Mouse (Mus musculus) gastrocnemius, adult 8-10 months (tissue): ENCODE measurements around the gene Vps13d. TPM values are rescaled to one million over a fixed set of nuclear protein-coding genes. Genes with fewer than 3 reads are reported as not detected.
"Not testable (repeated sequence)": the region's sequence is repeated elsewhere in the genome, so short reads cannot be mapped to it uniquely, and the experiment has no call there.

ENCODE experiments used
- DNase-seq, 2 experiments: peaks; one replicate each; pipeline ENCODE4 v3.0.0; 2022; ENCODE audit warnings: low spot score in 2 of 2
- total RNA-seq, 4 experiments: library from RNA; stranded (reverse); gene quantifications; 2 replicates each; pipeline ENCODE4 v1.2.4; 2022

The Vps13d gene
- total RNA-seq, 4 experiments from 2014 or later, result 32.5 to 42.0 (median 36.7) TPM

DNA sequence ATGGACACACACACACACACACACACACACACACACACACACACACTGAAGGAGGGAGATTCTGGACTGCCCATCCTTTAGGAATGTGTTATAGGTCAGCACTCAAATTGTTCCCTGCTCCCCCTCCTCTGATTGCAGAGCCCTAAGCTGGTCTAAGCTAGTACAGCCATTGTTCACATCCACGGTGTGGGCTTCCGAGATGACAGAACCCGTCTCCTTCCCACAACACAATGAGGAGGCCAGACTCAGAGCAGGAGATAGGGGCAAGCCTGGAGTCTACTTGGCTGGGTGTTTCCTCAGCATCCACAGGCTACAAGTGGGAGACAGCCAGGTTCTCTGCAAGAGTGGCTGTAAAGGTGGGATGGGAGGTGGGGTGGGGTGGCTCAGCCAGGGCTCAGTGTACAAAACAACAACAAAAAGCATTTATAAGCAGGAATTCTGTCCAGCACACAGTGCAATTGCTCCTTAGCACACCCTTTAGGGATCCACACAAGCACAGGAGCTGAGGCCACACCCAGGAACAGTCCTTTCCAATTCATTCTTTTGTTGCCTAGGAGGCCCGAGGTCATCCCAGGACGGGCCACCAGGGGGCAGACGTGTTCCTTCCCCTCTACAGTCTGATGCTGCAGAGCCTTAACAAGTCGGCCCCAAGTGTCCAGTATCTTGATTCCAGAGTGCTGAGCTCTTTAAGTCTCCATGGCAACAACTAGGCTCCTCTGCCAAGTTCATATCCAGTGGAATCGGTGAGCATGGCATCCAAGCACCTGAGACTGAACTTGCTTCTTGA is 19.4 kb upstream of the Vps13d start:
- peak; percentile 90 to 93 for DNase-seq

DNA sequence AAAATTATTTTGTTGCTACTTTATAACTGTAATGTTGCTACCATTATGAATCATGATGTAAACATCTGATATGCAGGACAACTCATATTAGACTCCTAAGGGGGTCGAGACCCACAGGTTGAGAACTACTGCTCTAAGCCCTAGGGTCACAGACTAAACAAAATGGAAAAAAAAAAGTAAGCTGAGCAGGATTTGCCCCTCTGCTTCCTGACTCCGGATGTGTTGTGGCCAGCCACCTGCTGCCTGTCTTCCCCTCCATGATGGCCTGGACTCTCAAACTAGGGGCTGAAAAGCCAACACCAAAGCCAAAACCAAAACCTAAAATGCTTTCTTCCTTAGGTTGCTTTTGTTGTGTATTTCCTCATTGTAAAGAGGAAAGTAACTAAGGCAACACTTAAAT is 16.3 kb upstream of the Vps13d start:
- DNase-seq, result no peak

DNA sequence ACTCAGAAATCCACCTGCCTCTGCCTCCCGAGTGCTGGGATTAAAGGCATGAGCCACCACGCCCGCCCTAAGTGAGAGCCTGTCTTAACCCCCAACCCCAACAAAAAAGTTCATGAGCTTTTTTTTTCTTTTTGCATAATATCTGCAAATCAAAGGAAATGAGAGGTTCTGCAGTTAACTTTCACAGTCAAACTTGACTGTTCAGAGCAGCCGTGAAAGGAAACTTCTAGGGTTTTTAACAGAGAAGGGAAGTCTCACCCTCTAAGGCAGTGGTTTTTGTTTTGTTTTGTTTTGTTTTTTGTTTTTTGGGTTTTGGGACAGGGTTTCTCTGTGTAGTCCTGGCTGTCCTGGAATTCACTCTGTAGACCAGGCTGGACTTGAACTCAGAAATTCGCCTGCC is 15.8 kb upstream of the Vps13d start:
- DNase-seq, result no peak

DNA sequence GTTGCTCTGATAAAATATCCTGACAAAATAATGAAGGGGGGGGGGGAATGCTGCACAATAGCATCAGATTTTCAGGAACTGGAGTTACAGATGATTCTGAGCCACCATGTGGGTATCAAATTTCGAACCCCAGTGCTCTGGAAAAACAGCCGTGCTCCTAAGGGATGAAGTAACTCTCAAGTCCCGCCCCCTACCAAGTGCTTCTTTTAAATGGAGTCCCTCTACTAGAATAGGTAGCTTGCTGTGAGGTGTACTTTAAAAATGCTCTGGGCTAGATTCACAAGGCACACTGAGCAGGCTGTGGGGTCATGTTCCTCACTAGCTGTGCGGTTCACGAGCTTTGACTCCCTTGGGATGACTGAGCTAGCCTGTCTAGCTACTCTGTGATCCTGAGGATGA is 14.9 kb upstream of the Vps13d start:
- DNase-seq, result no peak

DNA sequence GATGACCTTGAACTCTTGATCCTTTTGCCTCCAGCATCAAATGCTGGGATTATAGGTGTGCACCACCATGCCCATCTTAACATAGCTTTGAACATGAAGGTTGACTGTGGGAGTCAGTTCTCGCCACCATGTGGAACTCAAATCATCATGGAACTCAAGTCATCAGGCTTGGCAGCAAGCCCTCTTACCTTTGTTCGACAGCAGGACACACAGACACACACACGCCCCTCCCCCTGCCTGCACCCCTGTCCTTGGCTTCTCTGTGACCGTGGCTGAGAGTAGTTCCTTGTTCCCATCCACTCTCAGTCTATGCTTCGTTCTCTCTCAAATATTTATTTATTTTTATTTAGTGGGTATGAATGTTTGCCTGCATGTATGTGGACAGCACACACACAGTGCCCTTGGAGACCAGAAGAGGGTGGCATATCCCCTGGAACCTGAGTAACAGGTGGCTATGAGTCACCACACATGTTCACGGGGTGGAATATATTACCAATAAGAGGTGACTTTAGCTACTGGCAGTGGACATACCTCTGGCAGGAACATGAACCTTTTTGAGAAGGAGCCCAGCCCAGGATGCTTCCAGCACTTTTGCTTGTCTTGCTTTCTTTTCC is 14.4 kb upstream of the Vps13d start:
- no peak for DNase-seq

DNA sequence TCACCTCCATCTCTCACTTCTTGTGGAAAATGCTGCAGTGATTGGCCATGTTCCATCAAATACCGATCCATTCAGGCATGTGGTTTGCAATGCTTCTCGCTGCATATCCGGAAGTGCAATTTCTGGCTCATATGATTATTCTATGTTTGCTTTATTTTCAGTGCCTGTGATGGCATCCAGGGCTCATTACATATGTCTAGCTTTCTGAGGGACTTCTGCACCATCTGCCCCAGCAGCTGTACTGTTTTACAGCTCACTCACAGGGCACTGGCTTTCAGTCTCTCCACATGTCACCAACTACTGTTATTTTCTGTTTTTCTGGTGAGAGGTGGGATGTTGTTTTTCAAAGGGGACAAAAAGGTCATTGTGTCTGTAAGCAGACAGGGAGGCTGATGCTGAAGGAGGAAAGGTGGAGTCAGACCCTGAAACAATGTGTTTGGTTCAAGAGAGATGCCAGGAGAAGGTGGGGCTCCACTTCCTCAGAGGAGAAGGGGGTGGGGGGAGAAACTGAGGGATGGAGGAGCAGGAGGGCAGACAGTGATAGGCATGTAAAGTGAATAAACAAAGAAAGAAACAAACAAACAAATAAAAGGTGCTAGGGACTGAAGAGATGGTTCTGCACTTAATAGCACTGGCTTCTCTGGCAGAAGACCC is 13.0 kb upstream of the Vps13d start:
- DNase-seq, result no peak

DNA sequence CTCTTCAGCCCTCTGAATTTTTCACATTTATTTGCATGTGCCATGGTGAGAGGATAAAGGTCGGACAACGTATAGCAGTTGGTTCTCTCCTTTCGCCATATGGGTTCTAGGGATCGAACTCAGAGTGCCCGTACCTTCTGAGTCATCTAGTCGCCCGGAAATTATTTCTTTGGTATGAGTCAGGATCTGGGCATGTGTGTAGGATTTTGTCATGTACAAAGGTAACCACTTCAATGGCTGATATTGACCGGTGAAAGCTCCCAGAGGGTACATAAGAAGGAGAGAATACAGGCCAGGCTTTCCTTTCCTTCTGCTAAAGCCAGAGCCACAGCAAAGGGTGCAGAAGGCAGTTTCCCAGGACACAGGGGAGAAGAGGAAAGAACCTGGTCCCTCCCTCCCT is 10.0 kb upstream of the Vps13d start:
- DNase-seq, result no peak

DNA sequence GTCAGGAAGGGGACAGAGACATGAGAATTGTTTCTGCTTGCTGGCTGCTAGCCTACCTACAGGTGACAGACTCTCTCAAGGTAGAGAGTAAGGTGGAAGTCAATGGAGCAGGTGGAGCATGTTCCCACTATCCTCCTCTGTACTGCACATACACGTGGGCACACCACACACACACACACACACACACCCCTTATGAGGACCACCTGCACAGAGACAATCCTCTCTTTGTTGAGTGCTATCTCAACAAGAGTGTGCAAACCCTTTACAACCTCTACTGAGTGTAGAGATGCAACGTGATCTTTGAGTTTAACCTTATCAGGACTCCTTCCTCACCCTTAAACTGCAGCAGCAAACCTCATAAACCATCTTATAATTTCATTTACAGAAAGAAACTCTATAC is 8.5 kb upstream of the Vps13d start:
- no peak for DNase-seq

DNA sequence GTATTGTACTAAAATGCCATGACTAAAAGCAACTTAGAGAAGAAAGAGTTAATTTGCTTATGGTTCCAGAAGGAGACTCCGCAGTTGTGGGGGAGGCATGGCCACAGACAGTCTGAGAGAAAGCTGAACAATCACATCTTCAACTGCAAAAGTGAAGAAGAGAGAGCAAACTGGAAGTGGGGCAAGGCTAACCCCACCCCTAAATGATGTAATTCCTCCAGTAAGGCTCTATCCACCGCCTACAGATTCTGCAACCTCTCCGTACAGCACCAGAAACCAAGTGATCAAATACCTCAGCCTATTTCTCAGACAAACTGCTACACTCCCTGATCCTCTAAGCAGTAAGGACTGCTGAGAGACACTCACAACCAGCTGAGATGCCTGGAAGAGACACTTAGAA is 6.6 kb upstream of the Vps13d start:
- DNase-seq, result no peak

DNA sequence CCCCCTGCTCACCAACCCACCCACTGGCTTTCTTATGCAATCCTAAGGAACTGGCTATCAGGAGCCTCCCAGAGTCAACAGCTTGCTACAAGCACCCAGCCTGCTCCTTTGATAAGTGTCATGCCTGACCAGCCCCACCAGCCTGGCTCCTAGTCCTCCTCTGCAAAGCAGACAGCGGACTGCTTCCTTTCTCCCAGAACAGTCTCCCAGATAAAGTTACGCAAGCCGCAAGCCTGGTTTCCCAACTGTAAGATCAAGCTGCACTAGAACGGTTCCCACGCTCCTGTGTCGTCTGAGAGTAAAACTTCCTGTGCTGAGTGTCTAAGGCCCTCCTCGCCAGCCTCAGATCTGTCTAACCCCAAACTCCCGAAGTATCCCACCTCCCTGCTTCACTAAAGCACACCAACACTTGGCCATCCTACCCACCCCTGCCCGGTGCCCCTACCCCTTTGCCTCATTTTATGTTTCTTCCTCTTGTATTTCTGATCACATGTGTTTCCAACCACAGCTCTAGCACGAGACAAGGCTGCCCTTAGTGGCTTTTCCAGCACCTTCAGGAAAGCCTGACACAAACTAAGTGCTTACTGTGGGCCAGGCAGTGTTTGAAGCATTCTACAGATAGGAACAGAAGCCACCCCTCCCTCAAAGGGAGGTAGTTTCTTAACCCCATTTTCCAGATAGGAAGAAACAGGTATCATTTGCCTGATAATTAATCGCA is 5.3 kb upstream of the Vps13d start:
- DNase-seq, result no peak

DNA sequence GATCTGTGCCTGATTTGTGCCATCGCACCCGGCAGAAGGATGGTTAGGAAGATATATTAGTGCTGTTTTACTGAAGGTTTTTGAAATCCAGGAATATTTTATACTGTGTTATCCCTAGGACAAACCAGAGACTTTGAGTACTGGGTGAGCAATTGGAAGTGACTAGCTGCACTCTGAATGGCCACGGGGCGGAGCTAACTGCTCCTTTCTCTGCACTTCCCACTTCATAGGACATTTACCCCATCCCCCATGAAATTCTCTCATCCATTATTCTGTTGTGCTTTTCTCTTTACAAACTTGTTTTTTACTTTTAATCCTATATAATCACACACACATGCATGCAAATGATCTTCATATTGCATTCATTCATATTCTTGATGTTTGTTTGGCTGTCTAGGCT is 1.8 kb upstream of the Vps13d start:
- DNase-seq, result no peak

DNA sequence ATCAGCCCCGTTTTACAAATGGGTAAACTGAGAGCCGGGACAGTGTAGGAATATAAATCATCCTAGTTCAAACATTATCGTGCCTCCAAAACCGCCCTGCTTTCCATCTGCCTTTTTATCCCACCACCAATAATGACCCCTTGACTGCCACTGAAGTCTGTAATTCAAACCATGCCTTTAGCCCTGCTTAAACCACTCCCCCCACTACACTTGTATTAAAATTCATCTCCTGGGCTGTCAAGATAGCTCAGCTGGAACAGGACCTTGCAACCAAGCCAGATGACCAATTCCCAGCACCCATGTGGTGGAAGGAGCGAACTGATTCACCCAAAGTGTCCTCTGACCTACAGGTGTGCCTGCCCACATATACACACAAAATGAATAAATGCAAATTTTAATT is 367 bp upstream of the Vps13d start:
- no peak for DNase-seq

DNA sequence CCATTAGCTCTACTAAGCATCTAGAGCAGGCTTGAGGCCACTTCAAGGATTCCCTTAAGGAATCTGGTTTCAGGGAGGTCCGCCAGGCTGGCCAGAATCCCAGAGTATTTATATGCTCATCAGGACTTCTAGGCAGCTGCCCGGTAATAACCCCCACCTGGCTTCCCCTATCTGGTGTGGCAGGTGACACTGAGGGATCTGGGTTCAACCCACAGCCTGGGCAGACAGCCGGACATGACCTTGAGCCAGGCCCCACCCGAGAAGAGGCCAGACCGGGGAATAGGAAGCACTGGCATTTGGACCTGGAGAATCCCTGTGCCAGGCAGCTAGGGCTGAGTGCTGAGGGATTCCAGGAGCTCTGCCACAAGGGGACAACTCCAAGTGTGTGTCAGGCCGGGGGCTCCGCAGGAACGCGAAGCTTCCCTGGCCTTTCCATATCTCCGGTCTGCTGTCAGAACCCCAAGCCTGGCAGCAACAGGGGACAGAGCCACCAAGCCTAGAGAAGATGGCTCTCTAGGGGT is 754 bp downstream of the Vps13d start:
- peak; percentile 85 to 92 for DNase-seq

DNA sequence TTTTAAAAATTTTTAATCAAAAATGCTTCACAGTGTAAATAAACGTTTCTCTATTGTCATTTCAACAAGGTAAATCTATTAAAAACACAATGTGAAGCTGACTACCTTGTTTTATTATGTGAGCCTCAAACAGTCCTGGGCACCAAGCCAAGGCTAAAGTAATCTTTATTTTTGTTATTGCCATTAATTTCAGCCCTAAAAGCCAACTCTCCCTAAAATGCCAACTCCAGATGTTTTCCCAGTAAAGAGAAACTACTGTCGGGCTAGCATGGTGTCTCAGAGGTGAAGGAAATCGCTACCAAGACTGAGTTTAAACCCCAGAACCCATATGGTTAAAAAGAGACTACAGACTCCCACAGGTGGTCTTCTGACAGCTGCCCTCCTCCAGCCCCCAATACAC is 1.4 kb downstream of the Vps13d start:
- DNase-seq, result no peak

DNA sequence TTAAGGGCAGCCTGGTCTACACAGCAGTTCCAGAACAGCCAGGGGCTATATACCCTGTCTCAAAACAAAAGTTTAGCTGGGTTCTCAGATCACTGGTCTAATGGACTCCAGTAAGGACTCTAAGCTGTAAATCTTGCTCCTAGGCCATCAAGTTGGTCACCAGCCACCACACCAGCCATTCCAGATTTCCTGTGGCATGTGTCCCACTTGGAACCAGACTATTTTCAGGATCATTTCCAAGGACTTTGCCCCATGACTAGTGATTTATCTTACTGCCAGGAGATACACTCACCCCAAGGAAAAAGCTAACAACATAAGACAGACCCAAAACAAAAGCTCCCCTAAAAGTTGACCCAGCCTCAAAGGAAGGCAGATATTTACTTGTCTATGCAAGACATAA is 2.1 kb downstream of the Vps13d start:
- DNase-seq, result peak; percentile 46 to 57

DNA sequence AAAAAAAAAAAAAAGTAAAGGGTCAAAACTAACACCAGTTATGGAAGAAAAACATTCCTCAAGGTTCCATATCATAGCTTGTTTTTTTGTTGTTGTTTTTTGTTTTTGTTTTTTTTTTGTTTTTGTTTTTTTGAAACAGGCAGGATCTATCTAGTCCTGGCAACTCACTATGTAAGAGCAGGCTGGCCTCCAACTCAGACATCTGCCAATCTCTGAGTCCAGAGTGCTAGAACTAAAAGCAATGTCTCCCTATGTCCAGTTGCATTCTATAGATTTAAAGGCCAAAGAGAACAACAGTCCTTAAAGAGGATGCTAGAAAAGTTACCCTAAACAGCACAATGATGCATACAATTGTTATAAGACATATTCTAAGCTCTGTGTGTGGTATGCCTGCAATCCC is 6.2 kb downstream of the Vps13d start:
- DNase-seq, result no peak

DNA sequence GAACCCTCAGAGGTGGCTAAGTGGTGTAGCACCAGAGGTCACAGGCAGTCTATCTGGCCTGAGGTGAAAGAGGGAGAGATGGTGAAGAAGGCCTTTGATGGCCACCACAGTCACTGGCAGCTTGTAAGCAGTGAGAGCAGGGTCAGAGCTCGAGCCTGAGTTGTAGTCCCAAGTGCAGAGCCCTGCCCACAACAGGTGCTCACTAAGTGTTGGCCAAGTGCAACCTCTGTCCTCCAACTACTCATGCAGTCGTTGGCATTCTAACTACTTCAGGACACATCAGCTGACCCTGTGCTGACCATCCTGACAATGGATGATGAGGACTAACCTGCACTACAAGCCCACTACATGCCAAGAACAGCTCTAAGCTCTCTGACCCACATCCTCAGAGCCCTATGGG is 7.2 kb downstream of the Vps13d start:
- DNase-seq, result no peak

DNA sequence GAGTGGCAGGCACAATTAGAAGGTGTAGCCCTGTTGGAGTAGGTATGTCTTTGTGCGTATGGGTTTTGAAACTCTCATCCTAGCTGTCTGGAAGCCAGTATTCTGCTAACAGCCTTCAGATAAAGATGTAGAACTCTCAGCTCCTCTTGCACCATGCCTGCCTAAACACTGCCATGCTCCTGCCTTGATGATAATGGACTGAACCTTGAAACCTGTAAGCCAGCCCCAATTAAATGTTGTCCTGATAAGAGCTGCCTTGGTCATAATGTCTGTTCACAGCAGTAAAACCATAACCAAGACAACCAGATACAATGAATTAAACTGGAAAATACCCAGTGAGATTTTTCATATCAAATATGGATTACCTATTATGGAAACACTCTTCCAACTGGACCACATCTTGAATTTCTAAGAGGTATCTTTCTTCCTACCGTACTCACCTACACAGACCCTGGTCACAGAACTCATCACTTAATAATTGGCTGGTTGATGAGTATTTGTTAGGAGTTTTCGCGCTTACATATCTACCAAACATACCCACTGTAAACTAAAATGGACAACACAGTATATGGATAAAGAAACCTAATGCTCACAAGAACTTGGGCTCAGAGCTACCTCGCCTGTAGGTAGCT is 15.8 kb downstream of the Vps13d start:
- DNase-seq, result no peak

DNA sequence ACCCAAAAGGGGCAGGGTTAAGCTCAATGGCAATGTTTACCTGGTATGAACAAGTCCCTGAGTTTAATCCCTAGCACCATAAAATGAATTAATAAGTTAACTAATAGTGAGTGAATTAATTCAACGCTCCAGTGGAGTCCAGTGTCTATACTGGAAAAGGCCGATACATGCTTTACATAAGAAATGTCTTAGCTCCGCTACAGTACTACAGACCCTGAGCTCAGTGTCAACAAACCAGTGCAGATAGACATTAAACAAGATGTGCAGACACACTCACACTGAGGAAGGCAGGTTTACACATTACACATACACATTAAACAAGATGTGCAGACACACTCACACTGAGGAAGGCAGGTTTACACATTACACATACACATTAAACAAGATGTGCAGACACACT is 29.3 kb downstream of the Vps13d start:
- DNase-seq, result not testable (repeated sequence)

DNA sequence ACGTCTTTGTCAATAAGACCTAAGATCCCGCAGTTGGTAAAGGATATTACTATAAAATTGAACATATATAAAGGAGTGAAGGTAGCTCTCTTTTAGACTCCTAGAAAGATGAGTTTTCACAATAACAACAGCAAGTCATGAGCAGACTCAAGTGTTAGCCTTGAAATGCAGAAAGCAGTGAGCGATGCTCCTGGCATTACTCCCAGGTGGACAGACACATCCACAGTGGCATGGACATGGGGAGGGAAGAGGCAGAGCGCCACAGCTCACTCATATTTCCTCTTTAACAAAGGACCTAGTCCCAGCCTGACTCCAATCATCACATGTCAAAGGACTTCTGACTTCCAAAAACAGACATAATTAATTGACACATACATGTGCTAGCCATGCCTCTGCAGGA is 30.7 kb downstream of the Vps13d start:
- DNase-seq, result no peak

DNA sequence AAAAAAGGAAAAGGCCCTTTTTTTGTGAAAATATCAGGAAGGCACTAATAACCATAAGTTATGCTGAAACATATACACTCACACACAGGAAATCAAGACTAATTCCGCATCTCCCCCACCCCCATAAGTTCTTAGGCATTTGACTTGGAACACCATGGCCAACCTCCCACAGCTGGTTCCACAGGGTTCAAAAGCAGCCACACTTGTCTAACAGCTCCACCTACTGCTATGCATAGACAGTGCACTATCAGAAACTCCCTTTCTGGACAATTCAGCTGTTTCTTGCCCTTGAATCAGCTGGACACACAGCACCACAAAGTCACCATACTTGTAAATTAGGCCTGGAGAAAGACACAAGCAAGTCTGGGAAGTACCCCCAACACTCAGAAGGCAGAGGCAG is 33.6 kb downstream of the Vps13d start:
- DNase-seq, result no peak
